Mouse (Mus musculus): ENCODE results near the gene Bean1. TPM values are rescaled to one million over a fixed set of nuclear protein-coding genes. Genes with fewer than 3 reads are reported as not detected.

Bean1 gene
- polyA plus RNA-seq, 1 experiment = not detected

DNA sequence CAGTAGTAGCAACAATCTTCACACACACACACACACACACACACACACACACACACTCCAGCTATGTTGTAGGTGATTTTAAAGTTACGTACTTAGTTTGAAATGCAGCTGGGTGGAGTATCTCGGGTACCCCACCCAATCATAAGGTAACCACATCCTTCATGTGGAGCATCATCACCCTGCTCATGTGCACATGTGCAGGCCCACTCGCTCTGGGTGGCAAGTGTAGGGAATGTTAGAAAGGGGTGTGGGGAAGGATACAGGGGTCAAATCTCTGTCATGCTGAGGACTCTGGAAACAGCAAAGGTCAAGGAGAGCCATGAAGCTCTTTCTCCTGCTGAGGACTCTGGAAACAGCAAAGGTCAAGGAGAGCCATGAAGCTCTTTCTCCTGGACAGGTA lies 34.0 kb upstream of the Bean1 start:
- no peak overlapping the region for H3K4me3 ChIP-seq (ENCODE audit: insufficient read depth, low read depth, low read length)
- no peaks in the 10 kb centered on the region for H3K4me1 ChIP-seq (ENCODE audit: control insufficient read depth, insufficient read depth, low read length)
- TF ChIP-seq CTCF (IDR thresholded peaks at IDR 0.05; ENCODE audit: insufficient read depth, low read depth, low read length) = no peak
- TF ChIP-seq POLR2A (IDR thresholded peaks at IDR 0.05; ENCODE audit: insufficient read depth, low read depth, low read length) = no peak
- 91% methylated on average over 3 of the region's 3 CpGs for WGBS
- no peak overlapping the region for H3K27ac ChIP-seq (ENCODE audit: insufficient read depth, low read depth, low read length)

DNA sequence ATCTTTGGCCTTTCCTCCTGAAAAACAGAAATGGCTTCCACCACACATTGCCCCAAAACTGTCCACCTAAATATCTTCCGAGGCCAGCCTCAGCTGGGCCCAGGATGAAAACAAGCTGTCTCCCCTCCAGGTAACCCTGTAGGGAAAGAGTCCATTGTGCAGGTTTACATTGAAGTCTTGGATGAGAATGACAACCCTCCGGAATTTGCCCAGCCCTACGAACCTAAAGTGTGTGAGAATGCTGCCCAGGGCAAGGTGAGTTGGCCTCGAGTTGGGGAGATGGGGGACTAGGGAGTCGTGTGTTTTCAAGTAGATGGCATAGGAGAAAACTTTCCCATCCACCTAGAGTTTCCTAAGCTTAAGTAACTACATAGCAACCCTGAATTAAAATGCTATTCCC lies 32.6 kb upstream of the Bean1 start:
- Histone ChIP-seq H3K4me1 (ENCODE audit: control insufficient read depth, insufficient read depth, low read length) (no peaks in the 10 kb centered on the region), H3K27ac (ENCODE audit: insufficient read depth, low read depth, low read length) (no peak overlapping the region), H3K4me3 (ENCODE audit: insufficient read depth, low read depth, low read length) (no peak overlapping the region)
- 95% methylated on average over 5 of the region's 5 CpGs for WGBS
- TF ChIP-seq CTCF (IDR thresholded peaks at IDR 0.05; ENCODE audit: insufficient read depth, low read depth, low read length) (no peak), POLR2A (IDR thresholded peaks at IDR 0.05; ENCODE audit: insufficient read depth, low read depth, low read length) (no peak)

DNA sequence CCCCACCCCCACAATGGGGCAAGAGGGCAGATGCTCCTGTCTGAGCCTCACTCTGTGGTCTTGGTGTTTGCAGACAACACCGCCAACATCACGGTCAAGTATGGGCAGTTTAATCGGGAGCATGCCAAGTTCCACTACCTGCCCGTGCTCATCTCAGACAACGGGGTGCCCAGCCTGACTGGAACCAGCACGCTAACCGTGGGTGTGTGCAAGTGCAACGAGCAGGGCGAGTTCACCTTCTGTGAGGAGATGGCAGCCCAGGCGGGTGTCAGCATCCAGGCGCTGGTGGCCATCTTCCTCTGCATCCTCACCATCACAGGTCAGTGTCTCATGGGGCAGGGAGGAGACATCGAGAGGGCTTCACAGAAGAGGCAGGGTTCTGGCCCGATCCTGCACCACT lies 29.6 kb upstream of the Bean1 start:
- no peak overlapping the region for H3K4me3 ChIP-seq (ENCODE audit: insufficient read depth, low read depth, low read length)
- 90% methylated on average over 13 of the region's 13 CpGs for WGBS
- TF ChIP-seq CTCF (IDR thresholded peaks at IDR 0.05; ENCODE audit: insufficient read depth, low read depth, low read length) (no peak), POLR2A (IDR thresholded peaks at IDR 0.05; ENCODE audit: insufficient read depth, low read depth, low read length) (no peak)
- peaks cover 4% of the 10 kb centered on the region; the same call in 1 of the 2 replicates for H3K4me1 ChIP-seq (ENCODE audit: control insufficient read depth, insufficient read depth, low read length)
- no peak overlapping the region for H3K27ac ChIP-seq (ENCODE audit: insufficient read depth, low read depth, low read length)

DNA sequence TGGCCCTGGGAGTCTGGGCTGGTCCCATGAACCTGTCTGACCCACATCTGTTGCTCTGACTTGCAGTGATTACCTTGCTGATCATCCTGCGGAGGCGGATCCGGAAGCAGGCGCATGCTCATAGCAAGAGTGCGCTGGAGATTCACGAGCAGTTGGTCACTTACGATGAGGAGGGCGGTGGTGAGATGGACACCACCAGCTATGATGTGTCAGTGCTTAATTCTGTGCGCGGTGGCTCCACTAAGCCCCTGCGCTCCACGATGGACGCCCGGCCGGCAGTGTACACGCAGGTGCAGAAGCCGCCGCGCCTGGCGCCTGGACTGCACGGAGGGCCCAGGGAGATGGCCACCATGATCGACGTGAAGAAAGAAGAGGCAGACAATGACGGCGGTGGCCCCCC lies 27.8 kb upstream of the Bean1 start:
- TF ChIP-seq CTCF (IDR thresholded peaks at IDR 0.05; ENCODE audit: insufficient read depth, low read depth, low read length) (no peak), POLR2A (IDR thresholded peaks at IDR 0.05; ENCODE audit: insufficient read depth, low read depth, low read length) (no peak)
- WGBS = 94% methylated on average over 25 of the region's 25 CpGs
- Histone ChIP-seq H3K4me3 (ENCODE audit: insufficient read depth, low read depth, low read length) (no peak overlapping the region), H3K4me1 (ENCODE audit: control insufficient read depth, insufficient read depth, low read length) (peaks cover 4% of the 10 kb centered on the region; the same call in 1 of the 2 replicates), H3K27ac (ENCODE audit: insufficient read depth, low read depth, low read length) (no peak overlapping the region)

DNA sequence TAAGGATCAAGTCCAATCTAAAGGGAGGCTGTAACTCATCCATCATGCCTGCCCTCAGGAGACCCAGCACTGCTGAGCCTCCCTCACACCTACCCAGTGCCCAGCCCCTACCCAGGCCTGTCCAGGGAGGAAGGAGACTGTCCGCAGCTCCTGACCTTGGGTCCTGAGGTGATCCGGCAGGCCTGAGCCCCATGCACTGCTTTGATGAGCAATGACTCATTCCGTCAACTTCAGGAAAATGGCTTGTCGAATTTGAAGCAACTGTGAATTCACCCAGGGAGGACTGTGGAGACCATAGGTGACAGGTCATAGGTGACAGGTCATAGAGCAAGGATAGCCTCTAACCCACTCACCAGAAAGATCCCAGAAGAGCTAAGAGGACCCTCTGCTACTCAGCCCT lies 26.9 kb upstream of the Bean1 start:
- H3K27ac ChIP-seq (ENCODE audit: insufficient read depth, low read depth, low read length) = no peak overlapping the region
- H3K4me3 ChIP-seq (ENCODE audit: insufficient read depth, low read depth, low read length) = no peak overlapping the region
- TF ChIP-seq POLR2A (IDR thresholded peaks at IDR 0.05; ENCODE audit: insufficient read depth, low read depth, low read length) (no peak), CTCF (IDR thresholded peaks at IDR 0.05; ENCODE audit: insufficient read depth, low read depth, low read length) (no peak)
- peaks cover 4% of the 10 kb centered on the region; the same call in 1 of the 2 replicates for H3K4me1 ChIP-seq (ENCODE audit: control insufficient read depth, insufficient read depth, low read length)
- 88% methylated on average over 4 of the region's 4 CpGs for WGBS

DNA sequence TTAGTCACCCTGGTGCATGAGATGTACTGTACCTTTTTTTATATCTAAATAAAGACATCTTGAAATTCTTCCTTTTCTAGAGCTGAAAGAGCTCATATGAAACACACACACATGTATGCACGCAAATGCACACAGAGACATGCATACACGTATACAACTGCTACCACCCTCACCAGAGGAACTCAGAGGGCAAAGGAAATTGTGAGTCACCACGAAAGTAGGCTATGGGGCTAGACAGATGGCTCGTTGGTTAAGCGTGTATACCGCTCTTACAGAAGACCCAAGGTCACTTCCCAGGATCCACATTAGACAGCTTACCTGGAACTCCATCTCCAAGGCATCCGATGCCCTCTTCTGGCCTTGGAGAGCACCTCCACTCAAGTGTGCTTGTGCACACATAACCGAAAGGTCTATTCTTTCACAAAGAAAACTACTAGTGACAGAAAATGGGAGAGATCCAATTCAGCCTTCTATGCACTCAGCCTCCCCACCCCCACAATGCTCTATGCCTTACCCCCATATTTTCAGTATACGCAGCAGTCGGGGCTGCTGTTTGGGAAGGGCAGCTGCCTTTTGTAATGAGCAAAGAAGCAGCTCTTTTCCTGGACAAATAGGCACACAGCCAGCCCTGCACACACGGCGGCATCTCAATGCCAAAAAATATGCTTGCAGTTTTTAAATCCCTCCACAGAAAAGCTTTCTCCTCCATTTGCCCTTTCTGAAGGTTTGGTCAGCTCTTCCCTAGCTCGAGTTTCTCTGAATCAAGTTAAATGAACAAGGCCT lies 25.6 kb upstream of the Bean1 start:
- peaks cover 4% of the 10 kb centered on the region; the same call in 1 of the 2 replicates for H3K4me1 ChIP-seq (ENCODE audit: control insufficient read depth, insufficient read depth, low read length)
- TF ChIP-seq POLR2A (IDR thresholded peaks at IDR 0.05; ENCODE audit: insufficient read depth, low read depth, low read length) (no peak), CTCF (IDR thresholded peaks at IDR 0.05; ENCODE audit: insufficient read depth, low read depth, low read length) (no peak)
- no peak overlapping the region for H3K4me3 ChIP-seq (ENCODE audit: insufficient read depth, low read depth, low read length)
- no peak overlapping the region for H3K27ac ChIP-seq (ENCODE audit: insufficient read depth, low read depth, low read length)
- WGBS = 61% methylated on average over 13 of the region's 13 CpGs

DNA sequence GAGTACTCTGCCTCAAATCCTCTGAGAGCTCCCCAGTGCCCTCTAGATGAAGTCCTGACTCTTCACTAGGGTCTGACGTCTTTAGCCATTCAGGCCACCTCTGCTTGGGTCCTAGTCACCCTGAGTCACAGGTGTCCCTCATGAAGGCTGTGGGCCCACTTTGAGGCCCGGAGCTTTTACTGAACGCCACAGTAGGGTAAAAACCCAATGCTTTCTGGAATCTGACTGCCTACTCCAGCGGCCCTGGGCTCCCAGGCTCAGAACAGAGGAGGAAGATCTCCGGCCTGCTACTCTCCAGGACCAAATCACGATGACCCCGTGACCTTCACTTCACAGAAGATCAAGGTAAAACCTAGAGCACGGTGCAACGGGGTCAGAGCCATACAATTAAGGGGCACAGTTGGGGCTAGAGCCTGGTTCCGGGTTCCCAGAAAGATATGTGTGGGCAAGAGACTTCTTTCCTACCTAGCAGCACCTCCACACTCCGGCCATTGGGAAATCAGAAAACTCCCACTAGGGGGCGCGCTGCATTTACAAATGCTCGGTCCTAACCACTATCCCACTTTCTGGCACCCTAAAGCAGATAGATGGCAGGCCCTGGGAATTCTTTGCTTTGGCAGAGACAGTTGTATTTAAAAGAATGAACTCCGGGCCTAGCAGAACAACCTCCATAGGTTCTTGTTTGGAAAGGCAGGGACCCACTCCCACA lies 24.1 kb upstream of the Bean1 start:
- H3K4me3 ChIP-seq (ENCODE audit: insufficient read depth, low read depth, low read length) = no peak overlapping the region
- WGBS = 39% methylated on average over 15 of the region's 15 CpGs
- H3K4me1 ChIP-seq (ENCODE audit: control insufficient read depth, insufficient read depth, low read length) = peaks cover 4% of the 10 kb centered on the region; the same call in 1 of the 2 replicates
- H3K27ac ChIP-seq (ENCODE audit: insufficient read depth, low read depth, low read length) = no peak overlapping the region
- TF ChIP-seq CTCF (IDR thresholded peaks at IDR 0.05; ENCODE audit: insufficient read depth, low read depth, low read length) (peak; percentile 37), POLR2A (IDR thresholded peaks at IDR 0.05; ENCODE audit: insufficient read depth, low read depth, low read length) (no peak)

DNA sequence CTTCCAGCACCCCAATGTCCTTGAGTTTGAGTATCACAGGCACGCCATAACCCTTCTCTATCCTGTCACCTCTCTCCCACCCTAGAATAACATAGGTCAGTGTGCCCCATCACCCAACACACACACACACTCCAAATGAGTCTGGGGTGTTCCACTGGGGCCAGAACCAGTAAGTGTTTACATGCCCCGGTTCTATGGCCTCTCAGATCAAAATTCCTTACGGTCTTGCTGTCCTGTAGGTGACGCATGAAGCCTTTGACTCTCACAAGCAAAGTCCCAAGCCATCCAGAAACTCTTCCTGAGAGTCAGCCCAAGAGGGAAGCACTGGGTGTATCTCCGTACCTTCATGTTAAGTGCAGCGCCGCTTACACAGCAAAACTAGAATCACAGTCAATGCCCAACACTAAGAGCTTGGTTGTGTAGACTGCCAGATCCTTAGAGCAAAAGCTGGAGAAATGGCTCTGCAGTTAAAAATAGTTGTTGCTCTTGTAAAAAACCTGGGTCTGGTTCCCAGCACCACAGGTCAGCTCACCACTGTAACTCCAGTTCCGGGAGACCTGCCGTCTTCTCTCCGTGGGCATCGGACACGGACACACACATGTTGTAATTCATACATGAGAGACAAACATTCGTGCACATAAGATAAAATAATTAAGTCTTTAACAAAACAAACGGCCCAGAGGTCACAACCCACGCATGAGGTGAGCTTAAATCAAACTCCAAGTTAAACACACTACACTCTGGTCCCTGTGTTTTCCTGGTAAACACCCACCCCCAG lies 23.3 kb upstream of the Bean1 start:
- no peak overlapping the region for H3K4me3 ChIP-seq (ENCODE audit: insufficient read depth, low read depth, low read length)
- H3K27ac ChIP-seq (ENCODE audit: insufficient read depth, low read depth, low read length) = no peak overlapping the region
- peaks cover 4% of the 10 kb centered on the region; the same call in 1 of the 2 replicates for H3K4me1 ChIP-seq (ENCODE audit: control insufficient read depth, insufficient read depth, low read length)
- TF ChIP-seq CTCF (IDR thresholded peaks at IDR 0.05; ENCODE audit: insufficient read depth, low read depth, low read length) (no peak), POLR2A (IDR thresholded peaks at IDR 0.05; ENCODE audit: insufficient read depth, low read depth, low read length) (no peak)
- 94% methylated on average over 15 of the region's 15 CpGs for WGBS
